Mouse (Mus musculus): ENCODE measurements around the gene Crocc2.

The Crocc2 gene

DNA sequence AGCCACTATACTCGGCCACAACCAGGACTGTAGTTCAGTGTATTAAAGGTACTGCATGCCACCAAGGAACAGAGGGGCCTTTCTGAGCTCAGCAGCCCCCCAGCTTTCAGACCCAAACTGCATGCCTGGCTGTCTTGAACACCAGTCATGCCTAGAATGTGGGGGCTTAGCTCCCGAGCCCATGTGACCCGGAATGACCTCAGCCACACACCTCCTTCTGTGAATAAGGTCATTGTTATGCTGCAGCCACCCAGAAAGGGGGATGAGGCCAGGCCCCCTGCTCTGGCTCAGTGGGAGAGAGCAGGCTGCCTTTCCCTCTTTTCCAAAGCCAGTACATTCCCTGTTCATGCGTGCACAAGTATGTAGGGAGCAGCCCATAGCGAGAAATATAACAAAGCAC, 46.1 kb downstream of the Crocc2 start:
- no peak for DNase-seq (ENCODE audit: low read depth, low spot score)

DNA sequence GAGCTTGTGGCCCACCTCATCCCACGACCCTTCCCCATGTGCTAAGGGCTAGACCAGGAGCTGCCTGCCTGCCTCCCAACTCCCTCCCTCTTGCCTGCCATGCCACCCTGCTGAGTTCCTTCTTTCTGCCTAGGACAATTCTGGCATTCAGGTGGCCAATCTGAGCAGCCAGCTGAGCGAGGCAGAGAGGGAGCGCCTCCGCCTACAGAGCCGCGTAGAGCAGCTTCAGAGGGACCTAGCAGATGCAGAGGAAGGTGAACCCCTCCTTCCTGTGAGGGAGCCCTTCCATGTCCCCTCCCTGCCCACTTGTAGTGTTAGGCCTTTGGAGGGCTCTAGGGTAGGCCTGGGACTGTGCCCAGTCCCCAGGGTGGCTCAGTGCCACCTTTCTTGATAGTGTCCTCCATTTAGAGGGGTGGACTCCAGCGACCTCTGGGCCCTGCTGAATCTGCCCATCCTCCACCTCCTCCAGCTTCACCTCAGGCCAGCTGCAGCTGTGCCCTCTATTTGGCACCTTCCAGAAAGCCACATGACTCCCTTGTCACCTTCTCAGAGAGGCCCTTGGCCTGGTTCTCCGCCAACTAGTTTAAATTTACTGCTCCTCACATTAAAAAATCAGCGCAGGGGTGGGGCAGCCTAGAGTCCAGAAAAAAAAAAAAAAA, 48.4 kb downstream of the Crocc2 start:
- DNase-seq (ENCODE audit: low read depth, low spot score), result no peak

DNA sequence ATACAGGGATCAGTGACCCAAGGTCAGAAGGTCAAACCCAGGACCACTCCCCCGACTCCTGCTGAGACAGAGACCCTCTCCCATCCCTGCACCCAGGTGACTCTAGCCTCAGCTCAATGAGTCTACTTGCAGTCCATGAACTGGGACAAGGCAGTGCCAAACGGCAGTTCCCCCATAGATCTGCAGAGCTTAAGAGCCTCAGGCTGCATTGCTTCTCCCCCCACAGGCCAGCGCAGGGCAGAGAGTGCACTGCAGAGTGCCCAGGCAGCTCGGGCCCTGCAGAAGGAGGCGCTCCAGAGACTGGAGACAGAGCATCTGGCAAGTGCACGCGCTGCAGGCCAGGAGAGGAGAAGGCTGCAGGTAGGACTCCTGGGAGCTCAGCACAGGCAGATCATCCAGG, 49.0 kb downstream of the Crocc2 start:
- DNase-seq (ENCODE audit: low read depth, low spot score), result no peak

DNA sequence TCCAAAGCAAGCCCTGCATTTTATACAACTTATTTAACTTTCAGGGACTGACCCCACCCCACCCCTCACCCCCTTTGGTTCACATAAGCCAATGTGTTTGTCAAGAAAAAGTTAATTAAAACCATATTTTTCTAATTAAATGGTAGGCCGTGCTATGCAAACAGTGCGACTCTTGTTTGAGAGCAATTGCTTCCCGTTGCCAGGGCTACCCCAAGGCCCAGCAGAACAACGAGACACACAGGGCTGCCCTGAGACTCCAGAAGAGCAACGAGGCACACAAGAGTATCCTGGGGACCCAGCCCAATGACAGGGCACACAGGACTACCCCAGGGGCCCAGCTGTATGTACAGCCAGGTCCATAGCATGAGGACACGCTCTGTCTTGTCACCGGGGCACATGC, 52.3 kb downstream of the Crocc2 start:
- no peak for DNase-seq (ENCODE audit: low read depth, low spot score)

DNA sequence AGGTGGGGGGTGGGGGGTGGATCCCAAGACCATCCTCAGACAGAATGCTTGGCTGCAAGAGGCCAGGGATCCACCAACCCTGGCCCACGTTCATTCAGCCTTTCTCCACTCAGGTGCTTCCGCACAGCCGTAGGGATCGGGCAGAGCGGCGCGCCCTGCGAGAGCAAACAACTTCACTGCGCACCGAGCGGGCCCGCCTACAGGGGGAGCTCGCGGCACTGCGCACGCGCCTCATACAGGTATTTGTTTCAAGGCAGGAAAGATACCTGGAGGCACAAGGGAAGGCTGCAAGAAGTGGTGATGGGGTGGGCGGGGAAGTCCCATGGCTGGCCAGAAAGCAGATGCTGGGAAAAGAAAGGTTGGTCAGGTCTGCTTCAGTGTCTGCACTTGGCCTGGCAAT, 55.4 kb downstream of the Crocc2 start:
- peak; percentile 64 for DNase-seq (ENCODE audit: low read depth, low spot score)

DNA sequence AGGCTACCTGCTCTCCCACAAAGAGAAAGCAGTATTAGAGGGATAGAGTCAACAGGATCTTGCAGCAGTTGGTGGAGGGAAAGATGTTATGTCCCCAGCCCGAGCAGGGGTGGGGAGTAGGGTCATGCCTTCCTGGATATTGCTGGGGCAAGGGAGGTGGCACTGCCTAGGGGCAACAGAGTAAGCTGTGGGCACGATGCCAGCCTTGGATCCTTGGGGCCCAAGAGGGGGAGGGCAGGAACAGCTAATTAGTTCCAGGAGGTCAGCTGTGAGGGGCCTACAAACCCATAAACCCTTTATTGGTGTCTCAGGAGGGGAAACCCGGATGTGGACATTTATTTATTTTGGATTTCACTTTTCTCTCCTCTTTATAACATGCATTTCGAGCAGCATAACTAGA, 56.7 kb downstream of the Crocc2 start:
- no peak for DNase-seq (ENCODE audit: low read depth, low spot score)

DNA sequence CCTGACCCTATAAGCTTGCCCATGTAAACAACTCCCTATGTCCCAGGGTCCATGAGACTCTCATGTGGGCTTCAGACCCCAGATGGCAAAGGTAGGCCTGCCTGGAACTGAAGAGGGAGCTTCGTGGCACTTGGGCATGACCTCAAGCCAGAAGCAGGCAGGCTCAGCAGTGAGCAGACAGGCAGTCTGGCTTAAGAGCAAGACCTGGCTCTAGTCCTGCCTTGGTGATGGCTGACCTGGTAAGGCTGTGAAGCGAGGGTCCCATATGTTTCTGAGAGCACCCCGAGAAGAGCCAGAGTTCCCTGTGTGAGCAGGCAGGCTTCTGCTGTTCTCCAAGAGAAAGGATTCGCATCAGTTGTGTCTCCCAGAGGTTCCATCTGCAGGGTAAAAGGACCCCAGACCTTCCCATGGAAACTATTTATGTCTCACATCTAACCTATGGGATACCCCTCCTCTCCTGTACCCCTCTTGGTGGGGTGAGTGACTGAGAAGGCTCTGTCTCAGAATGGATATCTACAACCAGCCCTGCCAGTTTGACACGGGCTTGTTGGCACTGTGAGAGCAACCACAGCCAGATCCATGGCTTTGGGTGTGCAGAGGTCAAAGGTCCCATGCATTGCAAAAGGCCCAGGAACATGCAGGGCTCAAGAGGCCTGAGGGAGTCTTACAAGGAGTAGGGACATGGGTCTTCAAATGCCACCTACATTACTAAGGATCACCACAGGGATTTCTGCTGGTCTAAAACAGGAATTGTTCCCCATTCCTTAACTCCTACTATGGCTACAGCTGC, 57.4 kb downstream of the Crocc2 start:
- DNase-seq (ENCODE audit: low read depth, low spot score), result no peak

DNA sequence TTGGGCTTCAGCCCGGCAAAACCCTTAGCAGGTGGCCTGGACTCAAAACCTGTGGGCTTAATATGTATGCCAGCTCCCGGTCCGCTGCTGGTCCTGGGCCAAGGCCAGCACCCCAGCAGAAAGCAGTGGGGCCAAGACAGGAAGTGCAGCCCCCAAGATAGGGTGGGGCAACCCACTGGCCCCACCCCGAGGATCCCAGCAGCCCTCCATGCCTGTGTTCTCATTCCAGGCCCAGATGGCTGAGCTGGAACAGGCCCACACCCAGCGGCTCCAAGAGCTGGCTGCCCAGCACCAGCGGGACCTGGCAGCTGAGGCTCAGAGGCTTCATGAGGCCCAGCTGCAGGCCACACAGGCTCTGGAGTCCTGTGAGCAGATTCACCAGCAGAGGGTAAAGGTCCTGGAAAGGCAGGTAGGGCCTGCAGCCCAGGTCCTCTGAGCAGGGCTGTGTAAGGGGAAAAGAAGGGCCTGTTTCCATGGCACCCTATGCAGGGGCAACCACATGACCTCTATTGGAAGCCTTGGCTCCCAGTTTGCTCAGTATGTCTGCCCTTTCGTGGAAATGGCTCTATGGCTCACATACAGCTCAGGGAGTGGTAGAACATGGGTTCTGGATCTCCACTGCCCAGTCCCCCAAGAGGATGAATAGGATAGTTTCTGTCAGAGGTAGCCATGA, 58.9 kb downstream of the Crocc2 start:
- DNase-seq (ENCODE audit: low read depth, low spot score), result no peak

DNA sequence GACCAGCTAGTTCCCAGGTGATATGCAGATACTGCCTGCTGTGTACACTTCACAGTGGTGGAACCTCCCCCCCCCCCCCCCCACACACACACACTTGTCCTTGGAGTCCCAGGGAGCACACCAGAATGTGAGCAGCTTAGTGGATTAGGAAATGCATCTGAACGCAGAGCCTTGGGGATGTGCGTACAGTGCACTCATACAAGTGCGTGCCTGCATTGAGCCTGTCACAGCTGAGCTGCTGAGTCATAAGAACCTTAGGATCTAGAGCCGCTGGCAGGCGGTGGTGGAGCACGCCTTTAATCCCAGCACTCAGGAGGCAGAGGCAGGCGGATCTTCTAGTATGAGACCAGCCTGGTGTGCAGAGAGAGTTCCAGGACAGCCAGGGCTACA, 59.4 kb downstream of the Crocc2 start:
- DNase-seq (ENCODE audit: low read depth, low spot score), result no peak

DNA sequence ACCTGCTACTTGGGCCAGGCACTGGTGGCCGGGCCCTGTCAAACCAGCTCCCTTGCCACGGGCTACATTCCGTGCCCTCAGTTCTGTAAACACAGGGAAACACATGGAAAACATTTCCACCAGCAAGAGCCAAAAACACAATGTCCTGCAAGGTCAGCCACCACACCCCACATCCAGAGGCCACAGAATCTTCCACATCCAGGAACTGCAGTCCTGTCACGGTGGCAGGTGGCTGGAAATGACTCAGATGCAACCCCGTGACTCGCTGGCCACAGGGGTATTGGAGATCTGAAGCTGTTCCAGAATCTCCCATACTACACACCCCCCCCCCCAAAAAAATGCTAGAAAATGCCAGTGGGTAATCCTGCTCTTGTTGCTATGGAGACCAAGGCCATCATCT, 60.7 kb downstream of the Crocc2 start:
- no peak for DNase-seq (ENCODE audit: low read depth, low spot score)

DNA sequence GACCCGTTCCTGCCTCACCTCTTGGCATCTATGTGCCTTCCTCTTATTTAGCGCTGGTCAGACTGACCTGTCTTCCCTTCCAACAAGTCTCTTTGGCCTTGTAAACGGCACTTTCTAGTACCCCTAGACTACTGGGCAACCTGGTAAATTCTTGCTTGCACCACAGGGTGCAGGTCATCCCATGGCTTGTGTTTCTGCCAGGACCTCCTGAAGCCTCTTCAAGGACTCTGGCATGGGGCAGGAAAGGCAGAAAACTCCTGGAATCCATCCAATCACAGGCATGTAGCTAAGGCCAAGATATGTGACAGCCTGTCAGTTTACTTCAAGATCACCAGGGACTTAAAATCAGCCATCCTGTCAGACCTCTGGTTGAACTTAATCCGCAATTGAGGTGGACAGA, 61.1 kb downstream of the Crocc2 start:
- no peak for DNase-seq (ENCODE audit: low read depth, low spot score)

DNA sequence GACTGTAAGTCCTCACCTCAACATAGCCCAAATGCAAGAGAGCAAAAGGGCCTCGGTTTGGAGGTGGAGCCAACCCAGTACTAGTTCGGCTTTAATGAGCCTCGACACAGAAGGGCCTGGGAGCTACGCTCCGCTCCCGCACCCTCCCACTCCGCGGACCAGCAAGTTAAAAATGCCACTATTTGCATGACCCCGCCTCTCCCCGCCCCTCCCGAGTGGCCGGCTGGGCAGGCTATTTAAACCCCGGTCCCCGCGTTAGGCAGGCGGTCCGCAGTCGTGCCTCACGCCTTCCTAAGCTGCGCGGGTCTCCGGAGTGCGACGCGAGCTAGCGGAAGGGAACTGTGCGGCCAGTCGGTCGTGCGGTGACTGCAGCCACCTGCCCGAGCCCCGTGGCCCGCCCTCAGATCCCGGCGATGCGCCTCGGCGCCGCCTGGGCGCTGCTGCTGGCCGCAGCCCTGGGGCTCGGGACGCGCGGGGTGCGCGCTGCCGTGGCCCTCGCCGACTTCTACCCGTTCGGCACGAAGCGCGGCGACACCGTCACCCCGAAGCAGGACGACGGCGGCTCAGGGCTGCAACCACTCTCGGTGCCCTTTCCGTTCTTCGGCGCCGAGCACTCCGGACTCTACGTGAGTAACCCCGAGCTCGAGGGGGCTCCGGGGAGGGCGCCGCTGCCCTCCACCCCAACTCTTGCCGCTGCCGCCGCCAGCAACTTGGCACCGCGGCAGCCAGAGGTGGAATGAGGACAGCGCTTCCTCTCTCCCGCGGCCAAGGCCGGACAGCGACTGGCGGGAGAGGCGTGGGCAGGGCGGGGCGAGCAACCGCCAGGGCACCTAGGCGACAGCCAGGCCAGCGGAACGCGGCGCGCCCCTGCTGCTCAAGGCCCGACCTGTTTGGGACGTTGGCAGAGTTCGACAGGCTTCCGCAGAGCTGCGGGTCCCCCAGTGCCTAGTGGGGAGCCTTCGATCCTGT, 67.3 kb downstream of the Crocc2 start, which contains the start of gene Sned1:
TSS of gene Sned1 (plus strand) at position 266 of the 969 bp plus-strand sequence.
- peak; percentile 57 for DNase-seq (ENCODE audit: low read depth, low spot score)

DNA sequence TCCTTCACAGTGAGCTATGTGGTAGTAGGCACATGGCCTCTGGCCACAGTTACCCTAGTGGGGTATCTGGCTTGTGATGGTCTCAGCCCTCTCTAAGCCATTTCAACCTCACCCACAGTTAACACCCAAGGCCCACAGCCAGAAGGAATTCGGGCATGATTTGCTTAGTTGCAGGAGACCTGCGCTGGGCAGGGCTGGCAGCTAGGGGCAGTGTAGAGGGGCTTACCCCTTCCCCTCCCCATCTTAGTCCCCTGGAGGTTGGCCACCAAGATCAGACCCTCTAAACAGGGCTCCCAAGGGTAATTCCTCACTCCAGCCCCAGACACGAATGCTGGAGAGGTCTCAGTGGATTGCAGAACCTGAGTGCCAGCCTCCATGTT, 68.0 kb downstream of the Crocc2 start:
- DNase-seq (ENCODE audit: low read depth, low spot score), result no peak

DNA sequence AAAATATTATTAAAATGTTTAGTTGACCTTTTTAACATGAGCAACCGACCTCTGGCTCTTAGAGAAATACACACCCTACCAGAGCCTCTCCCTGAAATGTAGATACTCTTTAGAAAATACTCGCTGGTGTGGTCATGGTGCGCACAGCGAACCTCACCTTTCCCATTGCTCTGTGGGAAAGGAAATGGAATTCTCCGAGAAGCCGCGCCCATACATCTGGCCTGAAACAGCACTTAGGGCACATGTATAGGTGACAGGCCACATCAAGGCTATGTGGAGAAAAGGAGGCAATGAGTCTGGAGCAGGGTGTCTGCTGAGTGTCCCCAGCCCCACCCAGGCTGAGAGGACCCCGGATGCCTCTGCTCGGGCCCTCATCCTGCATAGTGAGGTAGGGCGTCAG, 69.2 kb downstream of the Crocc2 start:
- no peak for DNase-seq (ENCODE audit: low read depth, low spot score)

DNA sequence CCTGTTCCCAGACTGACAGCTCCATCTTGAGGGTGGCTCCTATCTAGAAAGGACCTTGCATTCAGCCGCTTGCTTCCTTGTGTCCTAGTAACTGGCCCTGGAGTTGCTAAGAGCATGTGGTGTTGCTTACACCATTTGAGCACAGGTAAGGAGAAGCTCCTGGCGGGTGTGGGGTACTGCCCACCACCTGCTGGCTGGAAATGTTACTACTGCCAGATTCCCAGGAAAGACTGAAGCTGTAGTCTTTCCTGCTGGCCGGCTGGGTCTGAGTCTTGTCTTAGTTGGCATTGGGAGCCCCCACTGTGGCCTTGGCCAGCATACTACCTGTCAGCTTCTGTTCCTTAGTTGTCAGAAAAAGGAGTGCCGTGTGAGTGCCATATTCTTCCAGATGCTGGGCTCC, 69.7 kb downstream of the Crocc2 start:
- DNase-seq (ENCODE audit: low read depth, low spot score), result no peak

DNA sequence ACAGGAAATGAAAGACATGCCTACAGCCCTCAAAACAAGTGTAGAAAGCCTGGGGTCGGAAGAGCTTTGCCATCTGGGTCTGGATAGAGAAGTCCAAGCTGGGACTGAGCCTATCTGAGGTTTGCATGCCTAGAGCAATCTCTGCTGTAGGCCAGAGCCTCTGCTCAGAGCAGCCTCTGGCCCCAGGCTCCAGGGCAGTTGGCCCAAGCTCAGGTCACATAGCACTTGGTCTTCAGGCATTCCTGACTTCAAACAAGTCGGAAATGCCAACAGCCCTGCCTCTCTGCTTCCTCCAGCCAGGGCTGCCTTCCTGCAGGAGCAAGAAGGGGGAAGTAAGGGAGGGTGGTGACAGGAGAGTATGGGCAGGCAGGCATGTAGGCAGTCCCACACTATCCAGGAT, 77.4 kb downstream of the Crocc2 start:
- no peak for DNase-seq (ENCODE audit: low read depth, low spot score)

DNA sequence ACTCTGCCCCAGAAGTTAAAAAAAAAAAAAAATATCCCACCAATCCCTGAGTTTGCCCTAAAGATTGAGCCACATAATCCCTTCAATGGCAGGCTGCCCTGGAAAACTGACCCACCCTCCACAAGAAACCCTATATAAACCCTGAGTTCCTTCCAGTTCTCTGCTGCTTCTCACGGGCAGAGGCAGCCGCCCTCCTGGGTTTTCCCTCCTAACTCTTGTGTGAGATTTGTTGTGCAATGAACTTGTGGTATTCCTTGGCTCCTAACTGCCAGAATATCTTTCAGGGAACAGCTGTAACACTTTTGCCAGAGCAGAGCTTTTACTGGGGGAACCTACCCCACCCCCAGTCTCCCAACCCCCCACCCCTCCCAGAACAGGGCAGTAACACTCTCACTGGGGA, 84.1 kb downstream of the Crocc2 start:
- no peak for DNase-seq (ENCODE audit: low read depth, low spot score)

DNA sequence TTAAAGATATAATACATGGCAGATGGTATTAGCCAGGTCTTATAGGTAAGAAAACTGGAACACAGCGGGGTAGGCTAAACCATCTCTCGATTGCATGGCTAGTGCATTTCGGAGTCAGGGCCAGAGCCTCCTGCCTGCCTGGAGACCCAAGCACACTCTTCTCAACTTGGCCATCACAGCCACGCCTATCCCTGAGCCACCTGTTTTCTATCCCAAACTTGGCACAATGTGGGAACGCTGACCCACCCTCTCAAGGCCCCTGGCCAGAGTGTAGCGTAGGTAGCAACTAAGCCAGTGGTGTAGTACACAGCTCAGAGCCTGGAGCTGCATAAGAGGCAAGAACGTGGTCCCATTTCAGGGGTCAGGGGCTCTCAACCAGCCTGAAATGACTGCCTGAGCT, 87.2 kb downstream of the Crocc2 start:
- DNase-seq (ENCODE audit: low read depth, low spot score), result no peak

DNA sequence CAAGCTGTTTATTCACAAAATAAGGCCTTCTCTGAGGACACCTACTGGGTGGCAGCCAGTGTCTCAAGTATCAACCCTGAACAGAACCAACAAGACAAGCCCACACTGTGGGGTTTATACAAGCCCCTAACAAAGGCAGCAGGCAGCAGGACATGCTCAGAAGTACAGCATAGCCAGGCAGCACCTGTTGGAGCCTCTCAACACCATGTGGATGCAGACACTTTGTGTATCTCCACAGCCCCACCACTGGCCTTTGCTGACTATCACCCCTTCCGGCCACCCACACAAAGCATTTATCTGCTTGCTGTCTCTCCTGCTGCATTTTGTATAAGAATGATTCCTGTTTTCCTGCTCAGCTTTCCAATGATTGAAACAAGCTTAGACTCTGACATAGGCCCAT, 89.0 kb downstream of the Crocc2 start:
- DNase-seq (ENCODE audit: low read depth, low spot score), result no peak

DNA sequence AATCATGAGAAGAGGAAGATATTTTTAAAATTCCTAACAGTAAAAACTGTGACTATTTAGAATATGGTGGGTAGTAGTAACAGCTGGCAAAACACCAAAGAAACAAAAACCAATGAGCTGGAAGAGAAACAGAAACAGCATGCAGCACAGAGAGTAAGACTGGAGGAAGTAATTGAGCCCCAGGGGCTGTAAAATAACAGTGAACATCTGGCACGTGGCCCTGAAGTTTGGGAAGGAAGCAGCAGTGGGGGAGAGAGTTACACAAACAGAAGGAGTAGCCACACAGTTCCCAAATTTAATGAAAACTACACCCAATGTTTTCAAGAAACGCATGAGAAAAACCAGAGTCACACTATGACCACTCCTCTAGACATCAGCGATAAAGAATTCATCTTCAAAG, 98.7 kb downstream of the Crocc2 start:
- DNase-seq (ENCODE audit: low read depth, low spot score), result no peak

DNA sequence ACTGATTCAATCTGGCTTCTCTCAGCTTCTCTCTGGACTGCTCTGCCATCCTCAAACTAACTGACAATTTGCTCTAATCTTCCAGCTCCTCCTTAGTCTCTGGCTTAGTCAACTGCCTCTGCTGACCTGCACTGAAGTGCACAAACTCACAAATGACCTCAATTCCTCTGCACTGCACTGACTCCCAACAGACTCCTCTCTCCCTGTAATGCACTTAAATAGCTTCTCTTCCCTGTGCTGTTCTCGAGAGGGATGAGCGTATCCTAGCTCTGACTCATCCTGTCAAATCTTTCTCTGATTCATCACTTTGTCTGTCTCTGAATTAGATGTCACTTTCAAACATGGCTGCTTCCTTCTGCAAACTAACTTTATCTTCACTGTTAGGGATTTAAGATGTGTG, 99.7 kb downstream of the Crocc2 start:
- no peak for DNase-seq (ENCODE audit: low read depth, low spot score)

Measured in WW6 (cell line).